Mouse (Mus musculus) myocyte (in vitro differentiated cells): ENCODE results near the gene Ppp1cc.

Source experiments
- MYOG ChIP-seq, 3 experiments: IDR thresholded peaks; one replicate each; pipeline ENCODE4 v1.6.1; 2011; ENCODE audit warnings: control low read depth in 2 of 3, low read depth in 2 of 3, mild to moderate bottlenecking in 2 of 3; ENCODE audit not compliant: insufficient read length in 2 of 3, control insufficient read depth in 1 of 3, insufficient read depth in 1 of 3
- POLR2A ChIP-seq: IDR thresholded peaks from one replicate; pipeline ENCODE4 v1.6.1; 2011; ENCODE audit warnings: low read depth, mild to moderate bottlenecking, control low read depth, moderate library complexity; ENCODE audit not compliant: insufficient read length
- TCF12 ChIP-seq: IDR thresholded peaks from one replicate; pipeline ENCODE4 v1.6.1; 2011; ENCODE audit warnings: mild to moderate bottlenecking, control low read depth; ENCODE audit not compliant: poor library complexity, insufficient read depth, severe bottlenecking
- USF1 ChIP-seq: IDR thresholded peaks from one replicate; pipeline ENCODE4 v1.6.1; 2011; ENCODE audit warnings: low read depth, mild to moderate bottlenecking, control low read depth, moderate library complexity

DNA sequence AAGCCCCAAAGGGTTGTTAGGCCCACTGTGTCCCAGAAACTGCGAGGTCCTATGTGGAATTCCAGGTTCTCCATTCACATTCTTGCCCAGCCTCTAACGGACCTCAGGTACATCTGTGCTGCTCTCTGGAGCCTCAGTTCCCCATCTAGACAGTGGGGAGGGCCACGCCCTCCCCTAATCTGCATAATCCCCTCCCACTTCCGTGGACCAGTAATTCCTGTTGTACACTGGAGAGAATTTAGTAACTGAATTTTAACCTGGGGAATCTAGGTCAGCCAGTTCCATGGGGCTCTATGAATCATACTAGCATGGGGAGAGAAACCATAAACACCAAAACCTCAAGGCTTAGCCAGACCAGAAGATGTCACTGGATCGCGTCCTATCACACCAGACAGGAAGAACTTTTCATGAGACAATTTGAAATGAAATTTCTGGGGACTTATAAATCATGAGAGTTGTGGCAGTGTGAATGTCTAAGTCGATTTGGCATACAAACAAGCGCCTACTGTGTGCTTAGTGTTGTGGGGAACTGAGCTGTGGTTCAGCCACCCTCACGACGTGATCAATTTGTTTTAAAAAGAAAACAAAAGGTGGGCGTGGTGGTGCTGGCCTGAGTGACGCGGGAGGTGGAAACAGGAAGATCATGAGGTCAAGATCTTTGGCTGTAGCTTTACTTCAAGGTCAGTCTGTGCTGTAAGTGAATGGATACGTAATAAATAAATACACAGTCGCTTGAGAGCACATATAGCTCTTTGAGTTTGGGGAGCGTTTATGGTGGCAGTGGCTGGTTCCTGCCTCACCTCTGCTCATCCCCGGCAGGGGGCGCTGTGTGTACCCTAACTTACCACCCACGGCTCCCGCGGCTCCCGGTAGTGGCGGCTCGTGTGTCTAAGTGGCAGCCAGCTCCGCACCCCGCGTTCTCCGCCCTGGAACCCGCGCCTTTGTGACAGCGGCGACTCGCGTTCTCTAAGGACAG is 26.7 kb upstream of the Ppp1cc start:
- TF ChIP-seq POLR2A (no peak), MYOG (IDR thresholded peaks at IDR 0.05; ENCODE audit: control insufficient read depth in 1 of 3, insufficient read depth in 1 of 3, insufficient read length in 2 of 3, low read depth in 2 of 3) (no peak), USF1 (no peak), TCF12 (no peak)
